Mouse (Mus musculus): Measurements from ENCODE around the gene Alox12b.

Gene Alox12b

GRCm38 (mm10) chr11:69123693-69124497 is 32.9 kb upstream of the Alox12b start:
- DNase-seq: peak; percentile 90 to 94

GRCm38 (mm10) chr11:69124498-69124847 is 32.3 kb upstream of the Alox12b start:
- DNase-seq: peak; percentile 62 to 81

GRCm38 (mm10) chr11:69125041-69125851 is 31.5 kb upstream of the Alox12b start:
- peak; percentile 89 for DNase-seq

GRCm38 (mm10) chr11:69125852-69125918 is 31.1 kb upstream of the Alox12b start, which contains the start of gene Aloxe3:
TSS of gene Aloxe3 (plus strand) at chr11:69125896.
- DNase-seq: no peak

GRCm38 (mm10) chr11:69125919-69126705 is 30.7 kb upstream of the Alox12b start:
- DNase-seq: no peak

- DNase-seq: no peak
These were observed 30.1 kb upstream of the Alox12b start for GRCm38 (mm10) chr11:69126706-69127095.

- DNase-seq: no peak
These were observed 28.2 kb upstream of the Alox12b start for GRCm38 (mm10) chr11:69128426-69129122.

- no peak for DNase-seq
These were observed 23.2 kb upstream of the Alox12b start for GRCm38 (mm10) chr11:69133566-69133922.

- DNase-seq: peak; percentile 60 to 71
These were observed 22.7 kb upstream of the Alox12b start for GRCm38 (mm10) chr11:69133923-69134621.

GRCm38 (mm10) chr11:69134622-69134968 is 22.2 kb upstream of the Alox12b start:
- no peak for DNase-seq

GRCm38 (mm10) chr11:69135361-69135760 is 21.4 kb upstream of the Alox12b start:
- DNase-seq: no peak

- no peak for DNase-seq
These were observed 9.2 kb upstream of the Alox12b start for GRCm38 (mm10) chr11:69147546-69147945.

- no peak for DNase-seq
These were observed 8.3 kb upstream of the Alox12b start for GRCm38 (mm10) chr11:69148451-69148960.

GRCm38 (mm10) chr11:69149728-69150127 is 7.1 kb upstream of the Alox12b start:
- DNase-seq: no peak

GRCm38 (mm10) chr11:69150444-69150843 is 6.3 kb upstream of the Alox12b start:
- peak; percentile 74 to 85 for DNase-seq

GRCm38 (mm10) chr11:69151004-69151403 is 5.8 kb upstream of the Alox12b start:
- DNase-seq: no peak

- DNase-seq: no peak
These were observed 3.0 kb upstream of the Alox12b start for GRCm38 (mm10) chr11:69153831-69154230.

GRCm38 (mm10) chr11:69155351-69155750 is 1.4 kb upstream of the Alox12b start:
- no peak for DNase-seq

GRCm38 (mm10) chr11:69169313-69169712 is 12.5 kb downstream of the Alox12b start:
- no peak for DNase-seq

- DNase-seq: peak; percentile 66 to 80
These were observed 14.8 kb downstream of the Alox12b start for GRCm38 (mm10) chr11:69171626-69172025.

- DNase-seq: no peak
These were observed 15.8 kb downstream of the Alox12b start for GRCm38 (mm10) chr11:69172606-69173005.

- peak in 1 of 2 experiments; percentile 13 for DNase-seq
These were observed 17.9 kb downstream of the Alox12b start for GRCm38 (mm10) chr11:69174722-69175121.
